ENCODE assay signal across 9 mouse cellular contexts in genomic region chrX:159650130-159650678, GRCm38 (mm10). TPM values are rescaled to one million over a fixed set of nuclear protein-coding genes. Genes with fewer than 3 reads are reported as not detected.
DNase-seq lines count a peak whose midpoint lies in the region; ATAC-seq lines count a peak whose summit lies in the region.
"Had no signal": no experiment of that assay in that cellular context is flagged by ENCODE, and none has a peak within 500 bp of the region (broad histone marks: within the 10 kb centered on the region; RNA-seq: fewer than 3 reads in every experiment).

No protein-coding gene starts in this region.

- 42% methylated on average over 11 of the region's 11 CpGs for WGBS in kidney, embryonic 16.5 days
- WGBS in midbrain, embryonic 15.5 days: 45% methylated on average over 11 of the region's 11 CpGs
- 62% methylated on average over 11 of the region's 11 CpGs for whole genome bisulfite sequencing in limb, embryonic 10.5 days

- H3K36me3 ChIP-seq in kidney, embryonic 16.5 days (ENCODE audit: insufficient read depth, low read length): no peaks in the 10 kb centered on the region
- H3K36me3 ChIP-seq in midbrain, embryonic 15.5 days (replicated peaks): no peaks in the 10 kb centered on the region
- no peaks in the 10 kb centered on the region for H3K36me3 ChIP-seq in limb, embryonic 10.5 days

- DNase-seq in heart, adult 11 months: peak; percentile 97
- no peak for DNase-seq in heart, postnatal 25 days (ENCODE audit: low spot score)
- DNase-seq in limb, embryonic 10.5 days (ENCODE audit: low spot score): no peak
- DNase-seq in yolk sac, embryonic 10.5 days (ENCODE audit: low spot score): no peak

- peaks cover 12% of the 10 kb centered on the region for H3K4me1 ChIP-seq in brown adipose tissue, adult 24 weeks (ENCODE audit: control insufficient read depth, insufficient read depth, insufficient read length, low read length)
- 0 out of 2 replicates have a peak, but pooled peaks cover 7% of the 10 kb centered on the region for H3K4me1 ChIP-seq in kidney, embryonic 16.5 days (ENCODE audit: insufficient read depth, low read length)
- 0 out of 2 replicates have a peak, but pooled peaks cover 4% of the 10 kb centered on the region for H3K4me1 ChIP-seq in midbrain, embryonic 15.5 days
- H3K4me1 ChIP-seq in limb, embryonic 10.5 days: 0 out of 2 replicates have a peak, but pooled peaks cover 3% of the 10 kb centered on the region

- intact Hi-C loops in heart, postnatal 25 days (cut with DNase I): no loop called here

- H3K4me3 ChIP-seq in brown adipose tissue, adult 24 weeks (ENCODE audit: insufficient read depth, low read depth, low read length): no peak overlapping the region
- H3K4me3 ChIP-seq in kidney, embryonic 16.5 days (ENCODE audit: low read length): 0 out of 2 replicates have a peak overlapping the region, but pooled peaks have one; percentile 1
- H3K4me3 ChIP-seq in midbrain, embryonic 15.5 days: no peak overlapping the region
- H3K4me3 ChIP-seq in limb, embryonic 10.5 days: no peak overlapping the region

- no peaks in the 10 kb centered on the region; the same call in 1 of the 2 replicates for H3K27me3 ChIP-seq in kidney, embryonic 16.5 days (ENCODE audit: insufficient read depth, low read length)
- no peaks in the 10 kb centered on the region for H3K27me3 ChIP-seq in midbrain, embryonic 15.5 days (replicated peaks)
- peaks cover 85% of the 10 kb centered on the region for H3K27me3 ChIP-seq in limb, embryonic 10.5 days (ENCODE audit: low read depth, poor library complexity, severe bottlenecking)

- H3K4me2 ChIP-seq in kidney, embryonic 16.5 days (replicated peaks; ENCODE audit: low read depth, low read length): peak overlapping the region; percentile 31; the same call in 1 of the 2 replicates
- H3K4me2 ChIP-seq in midbrain, embryonic 15.5 days: no peak overlapping the region

- no peak overlapping the region for H3K9ac ChIP-seq in kidney, embryonic 16.5 days (replicated peaks; ENCODE audit: low read length)
- no peak overlapping the region for H3K9ac ChIP-seq in midbrain, embryonic 15.5 days

- peak overlapping the region; percentile 66; the same call in 1 of the 2 replicates for H3K27ac ChIP-seq in brown adipose tissue, adult 24 weeks (replicated peaks; ENCODE audit: low read depth, low read length)
- H3K27ac ChIP-seq in kidney, embryonic 16.5 days (ENCODE audit: low read length): peak overlapping the region; percentile 56
- no peak overlapping the region for H3K27ac ChIP-seq in midbrain, embryonic 15.5 days
- no peak overlapping the region for H3K27ac ChIP-seq in limb, embryonic 10.5 days

- peak; percentile 86 for ATAC-seq in kidney, embryonic 16.5 days (ENCODE audit: low FRiP score, low TSS enrichment)
- ATAC-seq in midbrain, embryonic 15.5 days (replicated peaks): peak; percentile 37
- no peak for ATAC-seq in cerebellum, adult (ENCODE audit: insufficient number of reproducible peaks, low FRiP score, low TSS enrichment)

- no peaks in the 10 kb centered on the region for H3K9me3 ChIP-seq in kidney, embryonic 16.5 days (ENCODE audit: low read length)
- no peaks in the 10 kb centered on the region for H3K9me3 ChIP-seq in midbrain, embryonic 15.5 days
- no peaks in the 10 kb centered on the region for H3K9me3 ChIP-seq in limb, embryonic 10.5 days (replicated peaks)
- H3K9me3 ChIP-seq: G1E had no signal

RNA-seq across cellular contexts. Expression of gene Sh3kbp1, which starts 23.1 kb away (rescaled TPM):
- 100 to 1,000 TPM; 143 to 148 TPM for total RNA-seq in heart, postnatal 25 days (2021)
- 90.3 and 99.4 TPM in 2 replicates for polyA plus RNA-seq in brown adipose tissue, adult 24 weeks (2012; ENCODE audit: insufficient read depth, insufficient read length, missing spikeins)
- 39.0 and 41.4 TPM in 2 replicates for polyA plus RNA-seq in kidney, embryonic 16.5 days (2015; fragmentation: Nextera tagmentation; extraction: Ambion mirVana)
- 44.5 TPM in 2 replicates for polyA plus RNA-seq in midbrain, embryonic 15.5 days (2015; fragmentation: Nextera tagmentation; extraction: Ambion mirVana)
- polyA plus RNA-seq in limb, embryonic 10.5 days (2016; fragmentation: Nextera tagmentation; extraction: Ambion mirVana): 19.1 and 22.0 TPM in 2 replicates

Comparison
In these comparisons a context has a peak if more than half of its experiments do, and no peak if none do; other contexts are left out.
1. H3K27ac ChIP-seq: peak in brown adipose tissue, adult 24 weeks (single experiment) and kidney, embryonic 16.5 days (single experiment); none in midbrain, embryonic 15.5 days (single experiment) and limb, embryonic 10.5 days (single experiment).